Mouse (Mus musculus): ENCODE measurements at regions not wholly inside any gene's neighbourhood (a gene's known extent, or its start where the extent isn't known, plus 50 kb on each side); places are given as distances from the start of the nearest gene placed in this dataset.
A peak's percentile ranks its signal among the peaks of the same experiment; 100 is the strongest.

DNA sequence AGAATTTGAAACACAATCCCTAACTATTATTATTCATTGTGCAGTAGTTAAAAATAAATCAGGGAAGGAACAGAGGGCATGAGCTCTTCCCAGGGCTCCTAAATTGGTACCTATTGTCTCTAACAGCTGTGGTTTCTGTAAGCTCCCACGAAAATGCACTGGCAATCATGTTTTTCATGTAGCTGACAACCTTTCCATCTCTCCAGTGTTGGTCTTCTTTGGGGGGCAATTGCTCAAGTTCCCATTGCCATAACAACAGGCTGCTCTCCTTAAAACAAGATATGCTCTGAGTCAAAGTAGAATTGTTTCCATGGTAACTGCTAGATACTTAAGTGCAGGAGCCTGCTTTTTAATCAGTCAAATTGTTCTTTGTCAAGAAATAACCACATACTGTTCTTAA, 322.7 kb downstream of the Fam198b start:
- Histone ChIP-seq H3K4me2 (no peak overlapping the region), H3K9ac (ENCODE audit: low read length) (no peak overlapping the region), H3K4me1 (ENCODE audit: control insufficient read depth, insufficient read depth, low read length) (peaks cover 4% of the 10 kb centered on the region; the same call in 1 of the 2 replicates), H3K9me3 (ENCODE audit: control insufficient read depth, low read length) (no peaks in the 10 kb centered on the region), H3K27ac (ENCODE audit: low read depth, low read length) (no peak overlapping the region), H3K4me3 (ENCODE audit: low read depth, low read length) (no peak overlapping the region), H3K27me3 (ENCODE audit: control insufficient read depth, insufficient read depth, low read length) (no peaks in the 10 kb centered on the region), H3K36me3 (ENCODE audit: control insufficient read depth, insufficient read depth, low read length) (no peaks in the 10 kb centered on the region)
- ATAC-seq (ENCODE audit: low FRiP score) (peak; percentile 38; the same call in 1 of the 2 replicates), DNase-seq (ENCODE audit: low spot score, missing footprints) (no peak)
- 22% methylated on average over 1 of the region's 1 CpGs for WGBS

DNA sequence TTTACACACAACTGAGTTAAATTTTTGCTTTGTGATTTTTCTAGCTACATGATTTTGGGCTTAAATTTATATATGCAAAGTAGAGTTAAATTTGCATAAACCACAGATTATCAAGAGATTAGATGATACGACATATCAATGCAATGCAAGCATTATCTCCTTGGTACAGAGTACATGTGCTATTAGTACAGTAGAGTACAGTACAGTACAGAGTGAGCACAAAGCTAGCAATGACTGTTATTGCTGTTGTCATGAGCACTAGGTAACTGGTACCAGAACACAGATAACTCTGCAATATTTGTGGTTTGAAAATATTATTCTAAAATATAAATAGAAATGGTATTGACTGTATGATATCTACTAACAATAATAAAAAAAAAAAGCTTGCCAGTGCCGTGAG, 323.7 kb downstream of the Fam198b start:
- WGBS: 85% methylated on average over 2 of the region's 2 CpGs
- H3K4me3 ChIP-seq (ENCODE audit: low read depth, low read length): no peak overlapping the region

DNA sequence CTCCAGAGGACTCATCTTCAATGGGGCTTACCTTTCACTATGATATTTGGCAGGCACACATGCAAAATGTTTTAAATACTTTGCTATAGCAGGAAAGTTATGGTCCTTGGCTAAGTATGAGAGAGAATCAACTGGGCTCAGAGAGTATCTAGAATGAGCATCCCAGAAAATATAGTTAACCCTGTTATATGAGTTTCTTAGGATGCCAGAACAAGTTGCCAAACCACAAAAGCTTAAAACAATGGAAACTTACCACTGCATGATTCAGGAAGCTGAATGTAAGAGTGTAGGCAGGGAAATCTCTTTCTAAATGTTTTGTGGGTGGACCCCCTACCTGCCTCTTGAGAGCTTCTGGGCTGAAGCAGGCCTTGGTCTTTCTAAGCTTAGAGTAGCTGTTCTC, 325.3 kb downstream of the Fam198b start:
- Histone ChIP-seq H3K4me2 (no peak overlapping the region), H3K4me3 (ENCODE audit: low read depth, low read length) (no peak overlapping the region), H3K36me3 (ENCODE audit: control insufficient read depth, insufficient read depth, low read length) (no peaks in the 10 kb centered on the region), H3K9ac (ENCODE audit: low read length) (no peak overlapping the region), H3K27me3 (ENCODE audit: control insufficient read depth, insufficient read depth, low read length) (no peaks in the 10 kb centered on the region), H3K27ac (ENCODE audit: low read depth, low read length) (no peak overlapping the region), H3K4me1 (ENCODE audit: control insufficient read depth, insufficient read depth, low read length) (peaks cover 4% of the 10 kb centered on the region; the same call in 1 of the 2 replicates), H3K9me3 (ENCODE audit: control insufficient read depth, low read length) (no peaks in the 10 kb centered on the region)
- ATAC-seq (ENCODE audit: low FRiP score): no peak
- DNase-seq (ENCODE audit: low spot score, missing footprints): no peak

More for the DNA sequence above, 323.7 kb downstream of the Fam198b start:
- Histone ChIP-seq H3K36me3 (ENCODE audit: control insufficient read depth, insufficient read depth, low read length) (no peaks in the 10 kb centered on the region), H3K9me3 (ENCODE audit: control insufficient read depth, low read length) (no peaks in the 10 kb centered on the region), H3K27me3 (ENCODE audit: control insufficient read depth, insufficient read depth, low read length) (no peaks in the 10 kb centered on the region), H3K9ac (ENCODE audit: low read length) (no peak overlapping the region), H3K4me2 (no peak overlapping the region), H3K4me1 (ENCODE audit: control insufficient read depth, insufficient read depth, low read length) (peaks cover 4% of the 10 kb centered on the region; the same call in 1 of the 2 replicates), H3K27ac (ENCODE audit: low read depth, low read length) (no peak overlapping the region)
- DNase-seq (ENCODE audit: low spot score, missing footprints): no peak
- no peak for ATAC-seq (ENCODE audit: low FRiP score)

DNA sequence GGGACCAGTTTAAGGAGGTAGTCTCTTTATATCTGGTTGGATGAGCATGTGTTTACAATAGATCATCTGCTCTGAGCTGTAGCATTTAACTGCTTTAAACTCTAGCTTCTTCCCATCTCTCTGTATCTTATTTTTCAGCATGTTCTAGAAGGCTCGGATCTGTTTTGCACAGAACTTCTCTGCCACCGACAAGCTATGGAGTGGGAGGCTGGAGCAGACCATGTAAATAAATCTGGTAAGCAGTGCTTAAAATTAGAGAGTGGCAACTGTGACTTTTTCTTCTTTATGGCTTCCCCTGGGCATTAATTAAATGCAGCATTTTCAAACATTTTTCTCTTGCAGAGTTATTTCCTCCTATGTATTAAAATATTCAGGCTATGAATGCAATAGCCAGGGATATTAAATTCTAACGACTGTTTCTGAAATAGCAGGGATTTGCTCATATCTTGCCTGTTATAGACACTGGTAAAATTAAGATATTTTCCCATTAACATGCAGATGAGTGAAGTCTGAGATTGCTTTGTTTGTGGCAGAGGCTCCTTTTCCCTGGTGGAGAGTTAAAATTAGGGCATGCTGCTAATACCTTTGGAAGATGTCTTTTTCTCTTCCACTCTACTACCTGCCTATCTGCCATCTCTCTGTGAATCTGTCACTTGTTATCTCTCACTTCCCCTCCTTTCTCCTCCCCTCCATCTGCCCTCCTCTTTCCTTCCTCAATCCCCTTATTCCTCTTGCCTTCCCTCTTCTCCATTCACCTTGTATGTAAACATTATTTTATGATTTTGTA, 327.2 kb downstream of the Fam198b start:
- no peak overlapping the region for H3K4me3 ChIP-seq (ENCODE audit: low read depth, low read length)
- no peak overlapping the region for H3K27ac ChIP-seq (ENCODE audit: low read depth, low read length)
- H3K9me3 ChIP-seq (ENCODE audit: control insufficient read depth, low read length): no peaks in the 10 kb centered on the region
- H3K9ac ChIP-seq (ENCODE audit: low read length): no peak overlapping the region
- H3K4me1 ChIP-seq (ENCODE audit: control insufficient read depth, insufficient read depth, low read length): no peaks in the 10 kb centered on the region
- no peak overlapping the region for H3K4me2 ChIP-seq
- no peak for DNase-seq (ENCODE audit: low spot score, missing footprints)
- ATAC-seq (ENCODE audit: low FRiP score): no peak
- H3K36me3 ChIP-seq (ENCODE audit: control insufficient read depth, insufficient read depth, low read length): no peaks in the 10 kb centered on the region
- WGBS: 79% methylated on average over 3 of the region's 3 CpGs
- no peaks in the 10 kb centered on the region for H3K27me3 ChIP-seq (ENCODE audit: control insufficient read depth, insufficient read depth, low read length)

DNA sequence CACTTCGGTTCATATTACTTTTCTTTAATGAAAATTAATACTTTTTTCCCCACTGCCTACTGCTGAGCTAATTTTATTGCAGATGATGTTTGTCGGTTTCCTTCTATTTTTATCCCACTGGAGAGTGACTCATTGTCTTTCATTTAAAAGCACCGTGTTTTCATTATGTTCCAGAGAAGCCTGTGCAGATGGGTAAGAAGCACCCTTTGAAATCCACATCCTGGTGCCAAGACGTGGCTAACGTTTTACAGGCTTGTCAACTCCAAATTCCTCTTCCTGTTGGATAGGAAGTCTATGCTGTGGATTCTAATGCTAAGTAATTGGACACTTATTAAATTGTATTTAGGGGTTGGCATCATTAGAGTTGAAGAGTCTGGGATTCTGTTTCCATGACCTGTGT, 364.3 kb downstream of the Fam198b start:
- 82% methylated on average over 5 of the region's 5 CpGs for WGBS
- no peak overlapping the region for H3K27ac ChIP-seq (ENCODE audit: low read depth, low read length)
- no peak overlapping the region for H3K4me2 ChIP-seq
- H3K27me3 ChIP-seq (ENCODE audit: control insufficient read depth, insufficient read depth, low read length): no peaks in the 10 kb centered on the region
- no peaks in the 10 kb centered on the region for H3K4me1 ChIP-seq (ENCODE audit: control insufficient read depth, insufficient read depth, low read length)
- ATAC-seq (ENCODE audit: low FRiP score) (no peak), DNase-seq (ENCODE audit: low spot score, missing footprints) (no peak)
- H3K9ac ChIP-seq (ENCODE audit: low read length): no peak overlapping the region
- no peaks in the 10 kb centered on the region for H3K36me3 ChIP-seq (ENCODE audit: control insufficient read depth, insufficient read depth, low read length)
- H3K9me3 ChIP-seq (ENCODE audit: control insufficient read depth, low read length): no peaks in the 10 kb centered on the region
- H3K4me3 ChIP-seq (ENCODE audit: low read depth, low read length): no peak overlapping the region

DNA sequence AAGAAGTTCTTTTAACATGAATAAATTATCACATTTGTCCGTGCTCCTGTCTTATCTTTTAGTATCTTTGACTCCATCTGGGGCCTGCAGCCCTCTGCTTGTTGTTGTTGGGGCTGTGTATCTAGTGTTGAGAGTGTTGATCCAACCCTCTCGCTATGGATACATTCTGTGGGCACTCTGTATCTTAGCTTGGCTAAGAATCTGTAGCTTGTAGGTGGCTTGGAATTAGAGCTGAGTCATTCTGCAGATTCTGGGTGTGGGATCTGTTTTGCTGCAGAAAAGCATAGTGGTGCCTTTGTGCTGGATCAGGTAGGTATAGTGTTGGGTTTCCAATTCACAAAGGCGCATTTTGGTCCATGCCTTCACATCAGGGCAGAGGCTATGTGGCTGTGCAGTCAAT, 365.6 kb downstream of the Fam198b start:
- no peaks in the 10 kb centered on the region for H3K4me1 ChIP-seq (ENCODE audit: control insufficient read depth, insufficient read depth, low read length)

DNA sequence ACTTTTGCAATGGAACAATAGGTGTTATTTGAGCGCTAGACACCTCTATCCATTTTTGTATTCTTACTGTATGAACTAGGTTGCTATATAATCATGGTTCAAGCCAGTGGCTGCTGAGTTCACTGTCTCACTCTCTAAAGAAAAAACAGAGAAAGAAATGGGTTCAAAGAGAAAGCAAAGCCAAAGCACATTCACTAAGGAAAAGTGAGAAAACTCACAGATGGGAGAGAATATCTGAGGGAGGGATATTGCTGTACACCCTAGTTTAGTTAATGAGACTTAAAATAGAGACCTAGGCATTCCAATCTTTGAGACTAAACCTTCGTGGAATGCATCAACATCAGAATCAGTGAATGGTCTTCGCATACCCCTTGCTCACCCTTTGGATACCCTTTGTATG, 371.0 kb downstream of the Fam198b start:
- Histone ChIP-seq H3K9ac (ENCODE audit: low read length) (no peak overlapping the region), H3K4me1 (ENCODE audit: control insufficient read depth, insufficient read depth, low read length) (no peaks in the 10 kb centered on the region), H3K27ac (ENCODE audit: low read depth, low read length) (no peak overlapping the region), H3K9me3 (ENCODE audit: control insufficient read depth, low read length) (no peaks in the 10 kb centered on the region), H3K4me3 (ENCODE audit: low read depth, low read length) (no peak overlapping the region), H3K27me3 (ENCODE audit: control insufficient read depth, insufficient read depth, low read length) (no peaks in the 10 kb centered on the region), H3K4me2 (no peak overlapping the region), H3K36me3 (ENCODE audit: control insufficient read depth, insufficient read depth, low read length) (no peaks in the 10 kb centered on the region)
- ATAC-seq (ENCODE audit: low FRiP score): no peak
- WGBS: 83% methylated on average over 3 of the region's 3 CpGs
- no peak for DNase-seq (ENCODE audit: low spot score, missing footprints)

More for the DNA sequence above, 365.6 kb downstream of the Fam198b start:
- 72% methylated on average over 3 of the region's 3 CpGs for WGBS
- DNase-seq (ENCODE audit: low spot score, missing footprints) (no peak), ATAC-seq (ENCODE audit: low FRiP score) (no peak)
- H3K27ac ChIP-seq (ENCODE audit: low read depth, low read length): no peak overlapping the region
- H3K9ac ChIP-seq (ENCODE audit: low read length): no peak overlapping the region
- H3K36me3 ChIP-seq (ENCODE audit: control insufficient read depth, insufficient read depth, low read length): no peaks in the 10 kb centered on the region
- no peak overlapping the region for H3K4me2 ChIP-seq
- no peaks in the 10 kb centered on the region for H3K9me3 ChIP-seq (ENCODE audit: control insufficient read depth, low read length)
- H3K27me3 ChIP-seq (ENCODE audit: control insufficient read depth, insufficient read depth, low read length): no peaks in the 10 kb centered on the region
- H3K4me3 ChIP-seq (ENCODE audit: low read depth, low read length): no peak overlapping the region

DNA sequence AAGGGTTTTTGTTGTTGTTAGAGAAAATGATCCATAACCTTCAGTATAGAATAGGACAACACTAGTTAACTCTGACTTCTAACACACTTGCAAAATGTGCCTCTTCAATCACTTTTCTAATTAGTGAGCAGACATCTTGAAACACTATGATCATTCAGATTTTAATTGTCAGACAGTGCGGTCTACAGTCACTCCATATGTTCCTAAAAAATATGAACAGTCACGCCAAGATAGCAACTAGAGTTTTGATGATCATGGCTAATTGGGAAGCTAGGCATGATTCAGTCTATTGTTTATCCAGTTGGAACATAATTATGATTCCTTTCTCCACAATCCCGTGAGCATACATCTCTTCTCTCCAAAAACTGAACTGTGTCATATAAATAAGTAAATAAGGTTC, 372.1 kb downstream of the Fam198b start:
- no peak overlapping the region for H3K9ac ChIP-seq (ENCODE audit: low read length)
- H3K27ac ChIP-seq (ENCODE audit: low read depth, low read length): no peak overlapping the region
- H3K36me3 ChIP-seq (ENCODE audit: control insufficient read depth, insufficient read depth, low read length): no peaks in the 10 kb centered on the region
- ATAC-seq (ENCODE audit: low FRiP score): no peak
- WGBS: 88% methylated on average over 3 of the region's 3 CpGs
- H3K4me2 ChIP-seq: no peak overlapping the region
- DNase-seq (ENCODE audit: low spot score, missing footprints): no peak
- no peaks in the 10 kb centered on the region for H3K27me3 ChIP-seq (ENCODE audit: control insufficient read depth, insufficient read depth, low read length)
- H3K4me3 ChIP-seq (ENCODE audit: low read depth, low read length): no peak overlapping the region
- no peaks in the 10 kb centered on the region for H3K4me1 ChIP-seq (ENCODE audit: control insufficient read depth, insufficient read depth, low read length)
- no peaks in the 10 kb centered on the region for H3K9me3 ChIP-seq (ENCODE audit: control insufficient read depth, low read length)

DNA sequence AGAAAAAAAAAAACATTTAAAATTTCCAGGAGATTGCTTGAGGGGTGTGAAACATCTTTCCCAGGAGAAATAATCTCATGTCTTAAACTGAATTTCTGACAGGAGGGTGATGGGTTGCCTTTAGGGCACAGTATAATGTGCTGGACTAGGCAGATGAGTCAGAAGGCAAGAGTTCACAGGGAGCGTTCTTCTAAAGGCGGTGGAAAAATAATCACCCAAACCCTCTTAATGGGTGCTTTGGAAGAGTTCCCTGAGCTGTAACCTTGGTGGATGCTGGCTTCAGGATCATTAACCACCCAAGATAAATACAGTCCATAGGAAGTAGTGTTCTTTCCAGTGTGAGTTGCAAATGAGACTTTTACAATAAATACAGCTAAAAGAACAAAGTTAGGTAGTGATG, 378.8 kb downstream of the Fam198b start:
- whole genome bisulfite sequencing: 86% methylated on average over 2 of the region's 2 CpGs
- Histone ChIP-seq H3K27ac (ENCODE audit: low read depth, low read length) (no peak overlapping the region), H3K4me2 (no peak overlapping the region), H3K27me3 (ENCODE audit: control insufficient read depth, insufficient read depth, low read length) (no peaks in the 10 kb centered on the region), H3K9me3 (ENCODE audit: control insufficient read depth, low read length) (no peaks in the 10 kb centered on the region), H3K9ac (ENCODE audit: low read length) (no peak overlapping the region), H3K36me3 (ENCODE audit: control insufficient read depth, insufficient read depth, low read length) (no peaks in the 10 kb centered on the region), H3K4me1 (ENCODE audit: control insufficient read depth, insufficient read depth, low read length) (no peaks in the 10 kb centered on the region), H3K4me3 (ENCODE audit: low read depth, low read length) (no peak overlapping the region)
- ATAC-seq (ENCODE audit: low FRiP score): no peak
- DNase-seq (ENCODE audit: low spot score, missing footprints): no peak

Measured in midbrain, embryonic 11.5 days (tissue).